Mouse (Mus musculus): ENCODE data around the gene Hist2h2ac. TPM values are rescaled to one million over a fixed set of nuclear protein-coding genes. Genes with fewer than 3 reads are reported as not detected.

Gene Hist2h2ac
- polyA plus RNA-seq, 1 experiment from 2014 or later, result 17.7 TPM

DNA sequence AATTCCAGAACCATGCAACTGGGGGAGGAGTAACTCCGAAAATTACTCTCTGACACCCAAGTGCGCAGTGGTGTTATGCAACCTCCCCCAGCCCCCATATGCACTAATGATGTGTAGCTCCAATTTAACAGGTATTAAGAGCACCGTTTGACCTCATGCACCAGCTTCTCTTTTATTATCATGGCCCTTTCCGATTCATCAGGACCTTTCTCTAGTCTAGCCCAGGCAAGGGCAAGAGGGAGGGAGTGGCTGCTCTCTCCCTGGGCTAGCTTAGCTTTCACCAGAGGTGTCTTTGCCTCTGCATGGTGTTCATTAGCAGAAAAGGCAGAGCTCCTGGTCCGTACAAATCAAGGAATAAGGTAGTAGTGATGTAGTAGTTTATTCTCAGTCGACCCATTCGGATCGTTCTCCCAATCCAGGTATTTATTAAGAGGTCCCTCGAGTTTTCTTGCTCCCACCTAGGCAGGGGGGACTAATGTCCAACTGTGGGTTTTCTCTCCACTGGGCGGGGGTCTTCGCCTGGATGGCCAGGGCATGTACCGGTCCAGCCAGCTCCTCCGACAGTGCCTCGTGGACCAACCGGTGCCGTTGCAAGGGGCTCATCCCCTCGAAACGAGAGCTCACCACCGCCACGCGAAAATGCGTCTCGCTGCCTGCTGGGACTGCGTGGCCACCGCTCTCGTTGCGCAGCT, 24.1 kb downstream of the Hist2h2ac start:
- H3K36me3 ChIP-seq, result peaks cover 4% of the 10 kb centered on the region; the same call in 1 of the 2 replicates
- no peak; the same call in 1 of the 2 replicates for ATAC-seq (ENCODE audit: insufficient number of reproducible peaks, insufficient read depth, low FRiP score, low TSS enrichment, low read depth)
- H3K4me2 ChIP-seq, result peak overlapping the region; percentile 91
- WGBS, result 17% methylated on average over 27 of the region's 27 CpGs
- H3K9me3 ChIP-seq, result no peaks in the 10 kb centered on the region
- H3K4me3 ChIP-seq (replicated peaks), result peak overlapping the region; percentile 66
- H3K27ac ChIP-seq, result peak overlapping the region; percentile 98
- peaks cover 11% of the 10 kb centered on the region for H3K4me1 ChIP-seq (replicated peaks)
- peak overlapping the region; percentile 87 for H3K9ac ChIP-seq (replicated peaks)
- H3K27me3 ChIP-seq, result 0 out of 2 replicates have a peak, but pooled peaks cover 3% of the 10 kb centered on the region

DNA sequence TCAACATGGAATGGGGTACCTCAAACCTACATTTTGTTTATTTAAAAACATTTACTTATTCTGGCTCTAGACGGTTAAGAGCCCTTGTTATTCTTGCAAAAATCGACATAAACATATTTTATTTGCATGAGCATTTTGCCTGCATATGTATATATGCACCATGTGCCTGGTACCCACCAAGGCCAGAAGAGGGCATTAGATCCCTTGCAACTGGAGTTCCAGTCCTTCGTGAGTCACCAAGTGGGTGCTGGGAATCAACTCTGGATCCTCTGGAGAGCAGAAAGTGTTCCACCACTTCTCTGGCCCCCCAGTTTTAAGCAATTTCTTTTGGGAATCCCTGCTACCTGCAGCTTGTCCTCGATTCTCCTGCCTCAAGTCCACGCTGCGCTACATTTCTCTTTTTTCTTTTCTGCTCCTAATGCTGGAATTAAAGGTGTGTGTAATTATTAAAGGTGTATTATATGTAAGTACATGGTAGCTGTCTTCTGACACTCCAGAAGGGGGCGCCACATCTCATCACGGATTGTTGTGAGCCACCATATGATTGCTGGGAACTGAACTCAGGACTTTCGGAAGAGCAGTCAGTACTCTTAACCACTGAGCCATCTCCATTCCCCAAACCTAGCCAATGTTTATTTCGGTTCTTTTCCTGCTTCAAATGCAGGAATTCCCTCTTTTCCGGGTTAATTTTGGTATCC, 24.9 kb downstream of the Hist2h2ac start:
- 0 out of 2 replicates have a peak, but pooled peaks cover 3% of the 10 kb centered on the region for H3K27me3 ChIP-seq
- peaks cover 11% of the 10 kb centered on the region for H3K4me1 ChIP-seq (replicated peaks)
- H3K27ac ChIP-seq, result no peak overlapping the region
- peak overlapping the region; percentile 91 for H3K4me2 ChIP-seq
- peaks cover 4% of the 10 kb centered on the region; the same call in 1 of the 2 replicates for H3K36me3 ChIP-seq
- no peaks in the 10 kb centered on the region for H3K9me3 ChIP-seq
- 91% methylated on average over 11 of the region's 11 CpGs for WGBS
- H3K4me3 ChIP-seq (replicated peaks), result no peak overlapping the region; the same call in 1 of the 2 replicates
- H3K9ac ChIP-seq (replicated peaks), result no peak overlapping the region
- no peak for ATAC-seq (ENCODE audit: insufficient number of reproducible peaks, insufficient read depth, low FRiP score, low TSS enrichment, low read depth)

DNA sequence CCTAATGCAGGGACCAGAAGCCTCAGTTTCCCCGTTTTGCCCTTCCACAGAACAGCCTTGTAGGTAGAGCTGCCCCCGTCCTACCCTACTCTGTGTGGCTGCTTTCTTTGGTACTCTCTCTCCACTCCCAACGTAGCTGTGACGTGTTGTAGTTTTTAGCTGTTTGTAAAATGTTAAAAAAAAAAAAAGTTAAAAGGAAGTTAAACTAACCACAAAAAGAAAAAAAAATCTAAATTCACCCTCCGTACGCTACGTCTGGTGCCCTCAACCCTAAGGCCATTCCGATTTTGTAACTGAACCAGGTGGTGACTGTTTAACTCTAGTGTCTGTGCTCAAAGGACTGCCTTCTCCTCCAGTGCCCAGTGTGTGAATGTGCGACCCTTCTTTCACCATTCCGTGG, 25.7 kb downstream of the Hist2h2ac start:
- Histone ChIP-seq H3K9me3 (no peaks in the 10 kb centered on the region), H3K27me3 (0 out of 2 replicates have a peak, but pooled peaks cover 3% of the 10 kb centered on the region), H3K27ac (no peak overlapping the region), H3K36me3 (peaks cover 7% of the 10 kb centered on the region; the same call in 1 of the 2 replicates), H3K4me1 (replicated peaks) (peaks cover 11% of the 10 kb centered on the region), H3K4me2 (no peak overlapping the region), H3K9ac (replicated peaks) (no peak overlapping the region), H3K4me3 (replicated peaks) (no peak overlapping the region)
- no peak for ATAC-seq (ENCODE audit: insufficient number of reproducible peaks, insufficient read depth, low FRiP score, low TSS enrichment, low read depth)
- 86% methylated on average over 10 of the region's 10 CpGs for whole genome bisulfite sequencing

DNA sequence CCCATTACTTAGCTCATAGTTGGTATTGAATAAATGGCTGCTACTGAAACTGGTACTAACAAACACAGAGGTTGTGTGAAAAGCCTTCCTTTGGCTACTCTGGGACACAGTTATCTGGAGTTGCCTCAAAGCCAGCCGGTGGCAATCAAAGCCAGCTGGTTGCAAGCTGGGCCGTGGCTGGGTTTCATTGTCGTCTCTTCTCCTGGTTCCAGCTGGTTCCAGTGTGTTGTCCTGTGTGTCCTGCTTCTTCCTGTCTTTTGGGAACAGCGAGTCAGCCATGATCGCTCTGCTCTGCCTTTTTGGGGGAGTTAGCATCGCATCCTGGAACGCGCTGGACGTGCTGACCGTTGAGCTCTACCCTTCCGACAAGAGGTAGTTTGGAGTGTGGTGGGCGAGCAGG, 27.7 kb downstream of the Hist2h2ac start:
- H3K4me1 ChIP-seq (replicated peaks), result peaks cover 9% of the 10 kb centered on the region
- peaks cover 7% of the 10 kb centered on the region; the same call in 1 of the 2 replicates for H3K36me3 ChIP-seq
- no peak for ATAC-seq (ENCODE audit: insufficient number of reproducible peaks, insufficient read depth, low FRiP score, low TSS enrichment, low read depth)
- no peak overlapping the region for H3K27ac ChIP-seq
- H3K9me3 ChIP-seq, result no peaks in the 10 kb centered on the region
- no peak overlapping the region for H3K4me2 ChIP-seq
- WGBS, result 44% methylated on average over 12 of the region's 12 CpGs
- H3K27me3 ChIP-seq, result 0 out of 2 replicates have a peak, but pooled peaks cover 3% of the 10 kb centered on the region
- no peak overlapping the region for H3K4me3 ChIP-seq (replicated peaks)
- H3K9ac ChIP-seq (replicated peaks), result no peak overlapping the region

DNA sequence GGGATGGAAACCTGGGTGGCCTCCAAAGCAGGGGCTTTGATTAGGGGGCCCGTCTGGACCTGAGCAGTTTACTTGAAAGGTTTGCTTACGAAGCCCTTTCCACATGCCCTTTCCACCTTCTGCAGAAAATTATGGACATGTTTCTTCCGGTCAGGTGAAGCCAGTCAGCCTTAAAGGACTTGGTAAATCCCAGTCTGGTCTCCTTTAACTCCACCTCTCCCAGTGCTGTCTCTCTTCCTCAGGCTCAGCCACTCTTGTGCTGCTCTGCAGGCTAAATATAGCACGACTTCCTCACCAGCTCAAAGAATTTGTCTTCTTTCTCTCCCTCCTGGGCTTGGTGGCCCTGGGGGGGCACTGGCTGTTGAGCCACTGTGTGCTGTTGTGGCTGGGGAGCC, 38.3 kb downstream of the Hist2h2ac start:
- WGBS, result 14% methylated on average over 4 of the region's 4 CpGs
- H3K9ac ChIP-seq (replicated peaks), result 0 out of 2 replicates have a peak overlapping the region, but pooled peaks have one; percentile 44
- H3K9me3 ChIP-seq, result no peaks in the 10 kb centered on the region
- no peak for ATAC-seq (ENCODE audit: insufficient number of reproducible peaks, insufficient read depth, low FRiP score, low TSS enrichment, low read depth)
- H3K4me1 ChIP-seq (replicated peaks), result peaks cover 26% of the 10 kb centered on the region
- H3K27ac ChIP-seq, result no peak overlapping the region
- H3K36me3 ChIP-seq, result peaks cover 20% of the 10 kb centered on the region
- no peaks in the 10 kb centered on the region for H3K27me3 ChIP-seq
- peak overlapping the region; percentile 84 for H3K4me2 ChIP-seq
- H3K4me3 ChIP-seq (replicated peaks), result peak overlapping the region; percentile 60; the same call in 1 of the 2 replicates

DNA sequence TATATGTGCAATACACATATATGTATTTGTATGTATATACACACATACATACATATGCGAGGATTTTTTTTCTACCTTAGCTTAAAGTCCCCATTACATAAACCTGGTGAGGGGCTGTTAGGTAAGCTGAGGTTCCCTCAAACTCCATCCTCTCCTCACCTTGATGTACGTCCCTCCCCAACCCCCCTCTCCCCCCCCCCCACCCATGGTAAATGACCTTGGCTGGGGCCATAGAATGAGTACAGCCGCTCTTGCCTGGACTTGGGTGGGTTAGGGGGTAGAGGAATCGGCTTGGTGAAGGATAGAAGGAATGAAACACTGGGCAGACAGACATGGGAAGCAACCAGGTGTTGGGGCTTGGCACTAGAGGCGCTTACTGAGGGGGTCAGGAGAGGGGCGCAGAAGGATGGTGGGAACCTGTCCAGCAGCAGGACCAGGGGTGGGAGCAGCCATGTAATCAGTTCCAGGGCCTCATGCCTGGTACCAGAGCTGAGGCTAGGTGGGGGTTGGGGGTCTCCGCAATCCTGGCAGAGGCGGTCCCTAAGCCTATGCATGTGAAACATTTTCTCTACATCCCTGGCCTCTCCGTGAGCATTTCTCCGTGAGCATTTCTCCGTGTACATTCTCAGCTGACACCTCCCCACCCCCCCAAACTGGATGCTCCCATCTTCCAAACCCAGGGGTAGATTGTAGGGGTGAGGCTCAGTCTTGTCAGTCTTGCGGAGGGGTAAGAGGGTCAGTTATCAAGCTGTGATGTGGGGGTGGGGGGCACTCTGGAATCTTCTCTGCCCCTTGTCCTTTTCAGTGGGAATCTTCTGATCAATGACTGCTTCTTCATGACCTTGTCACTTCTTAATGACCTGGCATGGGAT, 38.9 kb downstream of the Hist2h2ac start:
- Histone ChIP-seq H3K9me3 (no peaks in the 10 kb centered on the region), H3K4me2 (peak overlapping the region; percentile 84), H3K36me3 (peaks cover 24% of the 10 kb centered on the region), H3K4me3 (replicated peaks) (peak overlapping the region; percentile 60), H3K9ac (replicated peaks) (peak overlapping the region; percentile 44; the same call in 1 of the 2 replicates), H3K27me3 (no peaks in the 10 kb centered on the region), H3K4me1 (replicated peaks) (peaks cover 26% of the 10 kb centered on the region), H3K27ac (no peak overlapping the region)
- 29% methylated on average over 12 of the region's 12 CpGs for WGBS
- no peak for ATAC-seq (ENCODE audit: insufficient number of reproducible peaks, insufficient read depth, low FRiP score, low TSS enrichment, low read depth)

DNA sequence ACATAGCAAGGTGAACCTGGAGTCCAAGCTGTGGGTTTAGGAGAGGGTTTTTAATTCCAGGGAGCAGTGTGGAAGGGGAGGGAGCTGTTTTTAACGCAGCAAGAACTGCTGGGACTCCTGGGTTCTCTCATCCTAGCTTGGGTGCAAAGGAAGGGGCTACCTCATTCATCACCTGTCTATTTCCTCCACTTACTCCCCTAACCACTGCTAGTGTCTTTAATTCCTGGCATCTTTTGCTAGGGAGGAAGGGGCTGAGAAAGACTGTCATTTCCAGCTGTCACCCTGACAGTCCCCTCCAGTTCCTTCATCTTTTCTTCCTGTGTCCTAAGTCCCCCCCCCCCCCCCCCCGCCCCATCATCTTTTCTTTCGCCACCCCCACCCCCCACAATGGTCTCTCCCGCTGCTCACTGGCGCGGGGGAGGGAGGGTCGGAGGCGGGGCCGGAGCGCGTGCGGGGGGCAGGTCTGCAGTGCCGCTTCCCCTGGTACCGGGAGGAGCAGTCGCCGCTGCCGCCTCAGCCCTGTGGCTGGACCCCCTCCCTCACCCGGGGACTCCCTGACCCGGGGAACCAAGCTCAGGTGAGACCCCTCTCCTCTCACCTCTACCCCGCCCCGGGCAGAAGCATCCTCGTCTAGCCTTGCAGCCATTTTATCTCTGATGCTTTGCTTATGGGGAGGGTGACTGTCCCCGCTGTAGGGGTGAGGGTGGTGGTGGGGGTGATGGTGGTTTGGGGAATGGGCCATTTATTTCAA, 39.8 kb downstream of the Hist2h2ac start, which contains the start of gene Sv2a:
Sv2a (plus strand) TSS at position 425 of the 751 bp plus-strand sequence.
- Histone ChIP-seq H3K9me3 (no peaks in the 10 kb centered on the region), H3K4me1 (replicated peaks) (peaks cover 26% of the 10 kb centered on the region), H3K27ac (no peak within 1 kb of the TSS), H3K9ac (replicated peaks) (peak within 1 kb of the TSS; percentile 73), H3K4me3 (replicated peaks) (peak within 1 kb of the TSS; percentile 60), H3K27me3 (no peaks in the 10 kb centered on the region), H3K36me3 (peaks cover 32% of the 10 kb centered on the region), H3K4me2 (peak within 1 kb of the TSS; percentile 84)
- 1% methylated on average over 20 of the region's 23 CpGs for WGBS
- no peak for ATAC-seq (ENCODE audit: insufficient number of reproducible peaks, insufficient read depth, low FRiP score, low TSS enrichment, low read depth)

DNA sequence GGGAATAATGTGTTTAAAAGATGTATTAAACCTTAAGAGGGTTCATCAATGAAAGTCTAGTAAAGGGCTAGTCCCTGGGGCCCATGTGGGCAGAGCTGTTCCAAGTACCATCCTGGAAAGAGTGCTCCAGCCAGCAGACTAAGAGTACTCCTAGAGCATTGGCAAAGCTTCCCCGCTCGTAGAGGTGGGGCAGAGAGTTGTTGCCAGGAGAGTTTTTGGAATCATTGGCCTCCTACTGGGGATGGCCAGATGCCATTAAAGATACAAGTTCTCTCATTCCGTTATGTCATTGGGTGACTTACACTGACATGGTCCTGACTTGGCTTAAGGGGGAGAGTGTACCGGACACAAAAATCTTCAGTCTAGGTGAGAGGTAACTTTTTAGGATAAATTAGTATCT, 41.1 kb downstream of the Hist2h2ac start:
- no peak overlapping the region for H3K27ac ChIP-seq
- peaks cover 30% of the 10 kb centered on the region for H3K4me1 ChIP-seq (replicated peaks)
- no peak for ATAC-seq (ENCODE audit: insufficient number of reproducible peaks, insufficient read depth, low FRiP score, low TSS enrichment, low read depth)
- no peak overlapping the region for H3K4me3 ChIP-seq (replicated peaks)
- WGBS, result 65% methylated on average over 4 of the region's 4 CpGs
- peaks cover 45% of the 10 kb centered on the region for H3K36me3 ChIP-seq
- no peak overlapping the region for H3K9ac ChIP-seq (replicated peaks)
- H3K27me3 ChIP-seq, result no peaks in the 10 kb centered on the region
- no peak overlapping the region for H3K4me2 ChIP-seq
- H3K9me3 ChIP-seq, result no peaks in the 10 kb centered on the region

DNA sequence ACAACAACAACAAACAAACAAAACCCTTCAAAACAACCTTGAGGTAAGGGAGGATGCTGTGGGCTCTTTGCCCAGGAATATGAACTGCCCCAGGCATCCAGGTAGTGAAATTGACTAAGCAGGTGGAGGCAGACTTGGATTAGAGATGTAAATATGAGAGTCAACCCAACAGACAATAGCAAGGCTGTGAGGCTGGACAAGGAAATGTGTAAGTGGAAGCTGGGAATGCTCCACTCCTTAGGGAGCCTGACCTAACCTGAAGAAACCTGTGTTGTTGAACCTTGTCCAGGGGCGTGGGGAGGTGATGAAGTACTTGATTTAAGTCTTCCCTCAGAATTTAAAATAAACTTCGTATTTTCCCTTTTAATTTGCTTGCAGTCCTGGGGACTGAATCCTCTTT, 41.8 kb downstream of the Hist2h2ac start:
- H3K4me2 ChIP-seq, result no peak overlapping the region
- H3K27me3 ChIP-seq, result no peaks in the 10 kb centered on the region
- H3K4me1 ChIP-seq (replicated peaks), result peaks cover 37% of the 10 kb centered on the region
- WGBS, result 89% methylated on average over 2 of the region's 2 CpGs
- no peak for ATAC-seq (ENCODE audit: insufficient number of reproducible peaks, insufficient read depth, low FRiP score, low TSS enrichment, low read depth)
- no peak overlapping the region for H3K9ac ChIP-seq (replicated peaks)
- H3K9me3 ChIP-seq, result no peaks in the 10 kb centered on the region
- no peak overlapping the region for H3K4me3 ChIP-seq (replicated peaks)
- no peak overlapping the region for H3K27ac ChIP-seq
- H3K36me3 ChIP-seq, result peaks cover 51% of the 10 kb centered on the region

DNA sequence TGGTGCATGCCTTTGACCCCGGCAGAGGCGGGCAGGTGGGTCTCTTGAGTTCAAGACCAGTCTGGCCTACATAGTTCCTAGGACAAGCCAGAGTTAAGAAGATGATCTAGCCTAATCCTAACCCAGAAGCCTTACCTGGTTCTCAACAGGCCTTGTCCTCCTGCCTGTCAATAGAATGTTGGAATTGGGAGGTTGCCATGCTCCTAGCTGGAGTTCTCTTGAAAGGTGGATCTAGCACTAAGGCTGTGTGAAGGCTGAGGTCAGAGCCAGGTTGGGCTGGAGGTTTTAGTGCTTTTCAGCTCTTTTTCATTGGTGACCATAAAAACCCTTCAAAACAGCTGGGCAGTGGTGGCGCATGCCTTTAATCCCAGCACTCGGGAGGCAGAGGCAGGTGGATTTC, 42.3 kb downstream of the Hist2h2ac start:
- Histone ChIP-seq H3K27me3 (no peaks in the 10 kb centered on the region), H3K9me3 (no peaks in the 10 kb centered on the region), H3K4me1 (replicated peaks) (peaks cover 40% of the 10 kb centered on the region), H3K27ac (no peak overlapping the region), H3K36me3 (peaks cover 55% of the 10 kb centered on the region), H3K4me2 (no peak overlapping the region), H3K9ac (replicated peaks) (no peak overlapping the region), H3K4me3 (replicated peaks) (no peak overlapping the region)
- no peak for ATAC-seq (ENCODE audit: insufficient number of reproducible peaks, insufficient read depth, low FRiP score, low TSS enrichment, low read depth)
- 88% methylated on average over 4 of the region's 4 CpGs for WGBS

All from limb, embryonic 12.5 days (tissue).